Mouse (Mus musculus): Measurements from ENCODE around the gene Inava. TPM values are rescaled to one million over a fixed set of nuclear protein-coding genes. Genes with fewer than 3 reads are reported as not detected.
A peak's percentile ranks its signal among the peaks of the same experiment; 100 is the strongest.

The Inava gene
- total RNA-seq, 2 experiments from 2014 or later: 0.22 TPM; not detected in 1

- intact Hi-C loops (cut with DNase I): loop anchor here (1.0 to 5.0 kb wide), 3 partner anchors 43 to 352 kb away; partner anchors contain the start of gene Mroh3
- peak; percentile 72 to 81 for DNase-seq
Observed at GRCm38 (mm10) chr1:136170109-136170508, 64.0 kb downstream of the Inava start.

DNA sequence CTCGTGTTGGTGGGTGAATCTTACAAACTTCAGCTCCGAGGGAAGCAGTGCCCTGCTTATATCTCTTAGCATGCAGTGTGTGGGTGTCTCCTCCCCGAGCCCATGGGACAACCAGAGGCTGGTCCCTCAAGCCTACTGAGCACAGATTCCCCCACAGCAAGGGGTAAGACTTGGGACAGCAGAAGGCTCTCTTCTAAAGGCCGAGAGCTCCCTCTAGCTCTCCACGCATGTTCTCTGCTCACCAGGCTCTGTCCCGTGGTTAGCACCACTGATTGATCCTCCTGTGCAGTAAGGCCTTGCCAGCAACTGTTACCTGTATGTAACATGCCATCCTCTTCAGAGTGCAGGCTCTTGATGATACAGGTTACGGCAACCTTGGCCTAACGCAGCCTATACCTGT, 66.4 kb downstream of the Inava start:
- peak; percentile 30 to 44 for DNase-seq
- intact Hi-C loops (cut with DNase I): loop anchor here (2.0 to 5.0 kb wide), 3 partner anchors 50 to 115 kb away; partner anchors contain the start of gene Cacna1s

DNA sequence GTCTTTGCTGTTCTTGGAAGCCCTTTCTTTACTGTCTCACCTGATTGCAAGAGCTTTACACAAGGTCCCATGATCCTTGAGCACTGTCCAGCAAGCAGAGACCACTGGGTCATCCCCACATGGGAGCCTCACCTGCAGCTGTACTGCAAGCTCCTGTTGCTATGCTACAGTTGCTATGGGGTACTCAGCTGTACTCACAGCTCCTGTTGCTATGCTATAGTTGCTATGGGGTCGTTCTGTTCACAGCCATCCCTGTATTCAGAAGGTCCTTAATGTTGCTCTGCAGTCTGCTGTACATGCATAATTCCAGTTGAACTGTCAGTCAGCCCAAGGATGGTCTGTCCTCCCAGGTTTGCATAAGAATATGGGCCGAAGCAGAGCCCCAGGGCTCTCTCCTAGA, 68.6 kb downstream of the Inava start:
- DNase-seq: no peak
- intact Hi-C loops (cut with DNase I): loop anchor here (5.0 kb wide), 1 partner anchor 48 kb away; no protein-coding TSS in a partner anchor

Other genes starting within 250 kb of the Inava start
- gene Igfn1, start 227.9 kb downstream of the Inava start, total RNA-seq (2021): under 1 TPM in 1 of 2 experiments, not detected in 1; 0.05 TPM
- gene Tmem9, start 226.1 kb downstream of the Inava start, total RNA-seq (2021): 10 to 100 TPM; 16.1 to 20.0 TPM
- not detected for gene Ascl5, start 183.5 kb downstream of the Inava start, total RNA-seq (2021)
- 1 to 10 TPM; 1.6 to 1.7 TPM for gene Cacna1s, start 181.5 kb downstream of the Inava start, total RNA-seq (2021)
- gene Kif21b, start 102.9 kb downstream of the Inava start, total RNA-seq (2021): 1 to 10 TPM; 1.2 to 4.3 TPM
- gene Mroh3, start 21.4 kb downstream of the Inava start, total RNA-seq (2021): not detected
- gene Gpr25, start 26.6 kb upstream of the Inava start, total RNA-seq (2021): not detected
- 10 to 100 TPM; 27.0 to 27.8 TPM for gene Camsap2, start 111.8 kb upstream of the Inava start, total RNA-seq (2021)
- 10 to 100 TPM in 1 of 2 experiments, 1 to 10 TPM in 1; 8.9 to 10.1 TPM for gene Ddx59, start 181.0 kb upstream of the Inava start, total RNA-seq (2021)
- 1 to 10 TPM in 1 of 2 experiments, under 1 TPM in 1; 0.81 to 1.2 TPM for gene Kif14, start 232.1 kb upstream of the Inava start, total RNA-seq (2021)

All from heart, postnatal 14 days (tissue).